Mouse (Mus musculus): ENCODE data around the gene Cldn11. TPM values are rescaled to one million over a fixed set of nuclear protein-coding genes. Genes with fewer than 3 reads are reported as not detected.

Cldn11 gene
- polyA plus RNA-seq, 1 experiment: 352 TPM

DNA sequence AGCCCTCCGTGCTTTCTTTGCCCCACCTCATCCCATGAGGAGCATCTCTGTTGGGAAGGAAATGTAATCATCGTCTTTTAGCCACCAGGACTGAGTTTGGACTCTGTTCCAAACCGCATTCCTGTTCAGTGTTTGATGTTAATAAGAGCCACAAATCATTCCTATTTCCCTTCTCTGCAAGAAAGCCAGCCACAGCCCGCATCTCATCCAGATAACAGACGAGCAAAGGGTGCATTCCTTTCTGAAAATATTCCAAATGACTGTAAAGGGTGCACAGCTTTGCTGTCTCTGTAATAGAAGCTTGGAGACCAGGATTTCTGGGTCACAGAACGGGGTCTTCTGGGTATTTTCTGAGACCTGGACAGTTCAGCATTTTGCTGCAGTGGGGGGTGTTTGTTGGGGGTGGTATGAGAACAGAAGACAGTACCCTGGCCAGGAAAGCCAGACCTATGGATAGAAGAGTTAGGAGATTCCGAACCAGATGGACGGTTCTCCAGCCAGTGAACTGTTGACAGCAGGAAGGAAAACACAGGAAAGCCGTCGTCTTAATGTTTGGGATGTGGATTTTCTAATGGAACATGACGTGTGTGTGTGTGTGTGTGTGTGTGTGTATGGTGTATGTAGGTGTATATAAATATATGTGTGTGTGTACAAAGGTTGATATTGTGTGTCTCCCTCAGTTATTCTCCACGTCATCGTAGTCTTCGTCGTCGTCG is 49.6 kb downstream of the Cldn11 start:
- no peak overlapping the region for H3K4me3 ChIP-seq (ENCODE audit: insufficient read depth, low read length)
- TF ChIP-seq POLR2A (IDR thresholded peaks at IDR 0.05; ENCODE audit: extremely low read depth, insufficient read depth, low read length) (no peak), CTCF (IDR thresholded peaks at IDR 0.05; ENCODE audit: extremely low read depth, insufficient read depth, low read length) (no peak)
- H3K27ac ChIP-seq (ENCODE audit: insufficient read depth, low read length): no peak overlapping the region
- no peaks in the 10 kb centered on the region for H3K4me1 ChIP-seq (ENCODE audit: control insufficient read depth, insufficient read depth, low read length)

GRCm38 (mm10) chr3:31203947-31204346 is 54.2 kb downstream of the Cldn11 start:
- Histone ChIP-seq H3K27ac (ENCODE audit: insufficient read depth, low read length) (no peak overlapping the region), H3K4me1 (ENCODE audit: control insufficient read depth, insufficient read depth, low read length) (peaks cover 1% of the 10 kb centered on the region; the same call in 1 of the 2 replicates), H3K4me3 (ENCODE audit: insufficient read depth, low read length) (no peak overlapping the region)
- TF ChIP-seq POLR2A (IDR thresholded peaks at IDR 0.05; ENCODE audit: extremely low read depth, insufficient read depth, low read length): no peak

GRCm38 (mm10) chr3:31205167-31205566 is 55.4 kb downstream of the Cldn11 start:
- Histone ChIP-seq H3K27ac (ENCODE audit: insufficient read depth, low read length) (no peak overlapping the region), H3K4me3 (ENCODE audit: insufficient read depth, low read length) (no peak overlapping the region), H3K4me1 (ENCODE audit: control insufficient read depth, insufficient read depth, low read length) (peaks cover 1% of the 10 kb centered on the region; the same call in 1 of the 2 replicates)
- TF ChIP-seq POLR2A (IDR thresholded peaks at IDR 0.05; ENCODE audit: extremely low read depth, insufficient read depth, low read length) (no peak), CTCF (IDR thresholded peaks at IDR 0.05; ENCODE audit: extremely low read depth, insufficient read depth, low read length) (no peak)

GRCm38 (mm10) chr3:31208046-31208445 is 58.3 kb downstream of the Cldn11 start:
- Histone ChIP-seq H3K4me1 (ENCODE audit: control insufficient read depth, insufficient read depth, low read length) (peaks cover 1% of the 10 kb centered on the region; the same call in 1 of the 2 replicates), H3K4me3 (ENCODE audit: insufficient read depth, low read length) (no peak overlapping the region), H3K27ac (ENCODE audit: insufficient read depth, low read length) (no peak overlapping the region)
- TF ChIP-seq POLR2A (IDR thresholded peaks at IDR 0.05; ENCODE audit: extremely low read depth, insufficient read depth, low read length) (no peak), CTCF (IDR thresholded peaks at IDR 0.05; ENCODE audit: extremely low read depth, insufficient read depth, low read length) (no peak)

DNA sequence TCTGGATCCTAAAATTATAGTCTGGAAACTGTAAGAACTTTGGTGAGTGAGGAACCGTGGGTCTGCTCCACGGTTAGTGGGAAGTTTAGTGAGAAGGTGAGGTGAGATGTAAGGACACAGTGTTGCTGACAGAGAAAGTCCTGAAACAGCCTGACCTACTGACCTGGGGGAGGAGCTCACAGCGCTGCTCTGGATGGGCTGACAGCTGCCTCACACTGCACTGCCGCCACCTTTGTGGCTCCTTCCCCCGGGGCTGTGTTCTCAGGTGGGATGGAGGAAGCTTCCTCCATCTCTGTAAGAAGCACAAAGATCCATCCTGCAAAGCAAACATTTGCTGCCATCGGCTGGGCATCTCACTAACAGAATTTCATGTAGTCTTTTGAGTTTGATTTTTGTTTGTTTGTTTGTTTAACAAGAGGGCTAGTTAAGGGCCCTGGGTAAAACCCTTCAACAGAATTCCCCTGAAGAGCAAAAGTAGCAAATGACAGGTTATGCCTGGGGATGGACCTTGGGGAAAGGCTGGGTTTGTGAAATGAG is 58.8 kb downstream of the Cldn11 start:
- peaks cover 1% of the 10 kb centered on the region; the same call in 1 of the 2 replicates for H3K4me1 ChIP-seq (ENCODE audit: control insufficient read depth, insufficient read depth, low read length)
- H3K4me3 ChIP-seq (ENCODE audit: insufficient read depth, low read length): no peak overlapping the region
- no peak for TF ChIP-seq POLR2A (IDR thresholded peaks at IDR 0.05; ENCODE audit: extremely low read depth, insufficient read depth, low read length)
- TF ChIP-seq CTCF (IDR thresholded peaks at IDR 0.05; ENCODE audit: extremely low read depth, insufficient read depth, low read length): no peak
- H3K27ac ChIP-seq (ENCODE audit: insufficient read depth, low read length): peak overlapping the region; percentile 63

DNA sequence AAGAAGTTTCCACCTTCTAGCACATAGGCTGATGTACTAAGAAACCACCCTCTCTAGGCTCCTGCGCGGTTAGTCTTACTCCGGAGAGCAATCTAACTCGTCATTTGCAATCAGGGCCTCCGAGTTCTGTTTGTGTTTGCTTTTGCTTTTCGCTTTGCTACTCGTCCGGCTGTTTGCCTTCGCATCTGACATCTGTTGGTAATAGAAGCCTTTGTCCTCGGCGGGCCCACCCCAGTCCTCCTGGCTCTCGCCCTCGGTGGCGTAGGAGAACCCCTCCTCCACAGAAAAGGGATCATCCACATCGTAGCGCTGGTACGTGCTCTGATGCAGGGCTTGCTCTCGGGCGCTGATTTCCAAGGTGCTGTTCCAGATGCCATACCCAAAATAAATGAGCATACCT is 59.3 kb downstream of the Cldn11 start:
- TF ChIP-seq CTCF (IDR thresholded peaks at IDR 0.05; ENCODE audit: extremely low read depth, insufficient read depth, low read length) (no peak), POLR2A (IDR thresholded peaks at IDR 0.05; ENCODE audit: extremely low read depth, insufficient read depth, low read length) (no peak)
- H3K4me3 ChIP-seq (ENCODE audit: insufficient read depth, low read length): no peak overlapping the region
- peak overlapping the region; percentile 67 for H3K27ac ChIP-seq (ENCODE audit: insufficient read depth, low read length)
- peaks cover 5% of the 10 kb centered on the region for H3K4me1 ChIP-seq (ENCODE audit: control insufficient read depth, insufficient read depth, low read length)

DNA sequence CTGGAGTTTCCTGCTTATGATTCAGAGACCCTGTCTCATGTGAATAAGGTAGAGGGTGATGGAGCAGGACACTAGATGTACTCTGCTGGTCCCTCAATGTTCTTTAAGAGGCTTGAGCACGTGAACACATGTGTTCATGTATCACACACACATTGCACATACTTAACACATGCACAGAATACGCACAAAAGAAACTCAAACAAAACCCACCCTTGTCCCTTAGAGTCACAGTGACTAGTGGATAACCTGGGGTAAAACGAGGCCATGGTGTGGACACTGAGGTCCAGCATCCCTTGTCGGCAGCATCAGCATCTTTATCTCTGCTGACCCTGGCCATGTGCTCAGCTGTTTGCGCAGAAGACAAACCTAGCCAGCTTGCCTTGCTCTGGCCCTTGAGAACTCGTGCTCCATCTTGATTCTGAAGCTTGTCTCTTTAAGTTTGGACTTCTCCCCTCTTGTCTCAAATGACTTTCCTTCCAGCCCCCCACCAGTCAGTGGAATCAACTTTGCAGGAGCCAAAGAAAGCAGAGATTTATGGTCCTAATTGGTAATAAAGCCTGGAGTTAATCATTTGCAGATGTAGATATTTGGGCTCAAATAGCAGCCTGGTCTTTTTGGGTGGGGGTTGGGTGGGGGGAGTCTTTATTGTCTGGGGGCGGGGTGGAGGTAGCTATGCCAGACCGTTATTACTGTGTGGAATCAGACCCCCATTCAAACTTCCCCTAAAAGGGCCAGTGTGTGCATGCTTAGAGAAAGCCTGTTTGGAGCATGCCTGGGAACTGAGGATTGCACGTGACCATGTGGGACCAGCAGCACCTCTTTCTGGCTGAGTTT is 62.7 kb downstream of the Cldn11 start:
- Histone ChIP-seq H3K4me3 (ENCODE audit: insufficient read depth, low read length) (no peak overlapping the region), H3K4me1 (ENCODE audit: control insufficient read depth, insufficient read depth, low read length) (peaks cover 7% of the 10 kb centered on the region), H3K27ac (ENCODE audit: insufficient read depth, low read length) (peak overlapping the region; percentile 92; the same call in 1 of the 2 replicates)
- TF ChIP-seq CTCF (IDR thresholded peaks at IDR 0.05; ENCODE audit: extremely low read depth, insufficient read depth, low read length): no peak

GRCm38 (mm10) chr3:31213802-31214201 is 64.1 kb downstream of the Cldn11 start:
- Histone ChIP-seq H3K4me1 (ENCODE audit: control insufficient read depth, insufficient read depth, low read length) (peaks cover 5% of the 10 kb centered on the region), H3K4me3 (ENCODE audit: insufficient read depth, low read length) (no peak overlapping the region), H3K27ac (ENCODE audit: insufficient read depth, low read length) (peak overlapping the region; percentile 96)
- TF ChIP-seq CTCF (IDR thresholded peaks at IDR 0.05; ENCODE audit: extremely low read depth, insufficient read depth, low read length) (no peak), POLR2A (IDR thresholded peaks at IDR 0.05; ENCODE audit: extremely low read depth, insufficient read depth, low read length) (0 out of 2 replicates have a peak, but pooled peaks have one; percentile 28)

Other genes with a start within 250 kb of the Cldn11 start
- 22.0 and 22.3 TPM in 2 replicates for gene Phc3, start 180.5 kb upstream of the Cldn11 start, polyA plus RNA-seq (2012; rRNA removed)
- 41.4 and 42.7 TPM in 2 replicates for gene Prkci, start 154.2 kb upstream of the Cldn11 start, polyA plus RNA-seq (2012; rRNA removed)
- gene Skil, start 54.9 kb upstream of the Cldn11 start, polyA plus RNA-seq (2012; rRNA removed): 23.5 and 24.2 TPM in 2 replicates
- 19.8 and 22.3 TPM in 2 replicates for gene Slc7a14, start 160.5 kb downstream of the Cldn11 start, polyA plus RNA-seq (2012; rRNA removed)

Data from cortical plate, adult 2 months (tissue).